Mouse (Mus musculus): ENCODE data around the gene Iqsec1.

Gene Iqsec1

GRCm38 (mm10) chr6:90941257-90941656 lies 47.2 kb downstream of the Iqsec1 start:
- H3K4me3 ChIP-seq (replicated peaks; ENCODE audit: low read length), result no peak overlapping the region
- no peaks in the 10 kb centered on the region for H3K9me3 ChIP-seq (ENCODE audit: low read length)
- H3K27me3 ChIP-seq (ENCODE audit: insufficient read depth, low read length), result no peaks in the 10 kb centered on the region
- 0 out of 2 replicates have a peak, but pooled peaks cover 4% of the 10 kb centered on the region for H3K4me1 ChIP-seq (replicated peaks; ENCODE audit: low read depth, low read length)
- no peaks in the 10 kb centered on the region for H3K36me3 ChIP-seq (ENCODE audit: insufficient read depth, low read length)
- no peak for TF ChIP-seq CTCF (conservative IDR thresholded peaks at IDR 0.05; ENCODE audit: low read length)
- no peak for TF ChIP-seq NANOG (IDR thresholded peaks at IDR 0.05; ENCODE audit: borderline replicate concordance, low read length)
- TF ChIP-seq POU5F1 (IDR thresholded peaks at IDR 0.05; ENCODE audit: borderline replicate concordance, low read length), result no peak

- no peaks in the 10 kb centered on the region for H3K9me3 ChIP-seq (ENCODE audit: low read length)
Measured at GRCm38 (mm10) chr6:90933656-90934055, 54.8 kb downstream of the Iqsec1 start.

GRCm38 (mm10) chr6:90928806-90929205 lies 59.7 kb downstream of the Iqsec1 start:
- no peak for TF ChIP-seq CTCF (conservative IDR thresholded peaks at IDR 0.05; ENCODE audit: low read length)
- no peak for TF ChIP-seq NANOG (IDR thresholded peaks at IDR 0.05; ENCODE audit: borderline replicate concordance, low read length)
- TF ChIP-seq POU5F1 (IDR thresholded peaks at IDR 0.05; ENCODE audit: borderline replicate concordance, low read length), result no peak
- Histone ChIP-seq H3K4me1 (replicated peaks; ENCODE audit: low read depth, low read length) (no peaks in the 10 kb centered on the region), H3K4me3 (replicated peaks; ENCODE audit: low read length) (no peak overlapping the region), H3K9me3 (ENCODE audit: low read length) (no peaks in the 10 kb centered on the region), H3K36me3 (ENCODE audit: insufficient read depth, low read length) (no peaks in the 10 kb centered on the region), H3K27me3 (ENCODE audit: insufficient read depth, low read length) (no peaks in the 10 kb centered on the region)

More at GRCm38 (mm10) chr6:90933656-90934055, 54.8 kb downstream of the Iqsec1 start:
- Histone ChIP-seq H3K36me3 (ENCODE audit: insufficient read depth, low read length) (no peaks in the 10 kb centered on the region), H3K4me3 (replicated peaks; ENCODE audit: low read length) (no peak overlapping the region), H3K4me1 (replicated peaks; ENCODE audit: low read depth, low read length) (no peaks in the 10 kb centered on the region), H3K27me3 (ENCODE audit: insufficient read depth, low read length) (no peaks in the 10 kb centered on the region)
- TF ChIP-seq NANOG (IDR thresholded peaks at IDR 0.05; ENCODE audit: borderline replicate concordance, low read length), result no peak
- TF ChIP-seq POU5F1 (IDR thresholded peaks at IDR 0.05; ENCODE audit: borderline replicate concordance, low read length), result no peak
- no peak for TF ChIP-seq CTCF (conservative IDR thresholded peaks at IDR 0.05; ENCODE audit: low read length)

- Histone ChIP-seq H3K4me1 (replicated peaks; ENCODE audit: low read depth, low read length) (0 out of 2 replicates have a peak, but pooled peaks cover 3% of the 10 kb centered on the region), H3K9me3 (ENCODE audit: low read length) (no peaks in the 10 kb centered on the region), H3K4me3 (replicated peaks; ENCODE audit: low read length) (no peak overlapping the region), H3K36me3 (ENCODE audit: insufficient read depth, low read length) (no peaks in the 10 kb centered on the region), H3K27me3 (ENCODE audit: insufficient read depth, low read length) (no peaks in the 10 kb centered on the region)
- no peak for TF ChIP-seq CTCF (conservative IDR thresholded peaks at IDR 0.05; ENCODE audit: low read length)
- no peak for TF ChIP-seq NANOG (IDR thresholded peaks at IDR 0.05; ENCODE audit: borderline replicate concordance, low read length)
- TF ChIP-seq POU5F1 (IDR thresholded peaks at IDR 0.05; ENCODE audit: borderline replicate concordance, low read length), result no peak
Measured at GRCm38 (mm10) chr6:90925472-90925871, 63.0 kb downstream of the Iqsec1 start.

GRCm38 (mm10) chr6:90924796-90925195 lies 63.7 kb downstream of the Iqsec1 start:
- H3K36me3 ChIP-seq (ENCODE audit: insufficient read depth, low read length), result no peaks in the 10 kb centered on the region
- H3K9me3 ChIP-seq (ENCODE audit: low read length), result no peaks in the 10 kb centered on the region
- no peak overlapping the region for H3K4me3 ChIP-seq (replicated peaks; ENCODE audit: low read length)
- 0 out of 2 replicates have a peak, but pooled peaks cover 3% of the 10 kb centered on the region for H3K4me1 ChIP-seq (replicated peaks; ENCODE audit: low read depth, low read length)
- TF ChIP-seq POU5F1 (IDR thresholded peaks at IDR 0.05; ENCODE audit: borderline replicate concordance, low read length) (no peak), NANOG (IDR thresholded peaks at IDR 0.05; ENCODE audit: borderline replicate concordance, low read length) (no peak), CTCF (conservative IDR thresholded peaks at IDR 0.05; ENCODE audit: low read length) (no peak)
- no peaks in the 10 kb centered on the region for H3K27me3 ChIP-seq (ENCODE audit: insufficient read depth, low read length)

- H3K36me3 ChIP-seq (ENCODE audit: insufficient read depth, low read length), result no peaks in the 10 kb centered on the region
- no peaks in the 10 kb centered on the region for H3K27me3 ChIP-seq (ENCODE audit: insufficient read depth, low read length)
- no peak overlapping the region for H3K4me3 ChIP-seq (replicated peaks; ENCODE audit: low read length)
- TF ChIP-seq NANOG (IDR thresholded peaks at IDR 0.05; ENCODE audit: borderline replicate concordance, low read length) (no peak), CTCF (conservative IDR thresholded peaks at IDR 0.05; ENCODE audit: low read length) (no peak), POU5F1 (IDR thresholded peaks at IDR 0.05; ENCODE audit: borderline replicate concordance, low read length) (no peak)
- 0 out of 2 replicates have a peak, but pooled peaks cover 3% of the 10 kb centered on the region for H3K4me1 ChIP-seq (replicated peaks; ENCODE audit: low read depth, low read length)
- no peaks in the 10 kb centered on the region for H3K9me3 ChIP-seq (ENCODE audit: low read length)
Measured at GRCm38 (mm10) chr6:90924379-90924778, 64.1 kb downstream of the Iqsec1 start.

GRCm38 (mm10) chr6:90921259-90921946 lies 67.1 kb downstream of the Iqsec1 start:
- Histone ChIP-seq H3K9me3 (ENCODE audit: low read length) (no peaks in the 10 kb centered on the region), H3K4me3 (replicated peaks; ENCODE audit: low read length) (no peak overlapping the region), H3K36me3 (ENCODE audit: insufficient read depth, low read length) (no peaks in the 10 kb centered on the region), H3K4me1 (replicated peaks; ENCODE audit: low read depth, low read length) (0 out of 2 replicates have a peak, but pooled peaks cover 3% of the 10 kb centered on the region), H3K27me3 (ENCODE audit: insufficient read depth, low read length) (no peaks in the 10 kb centered on the region)
- TF ChIP-seq POU5F1 (IDR thresholded peaks at IDR 0.05; ENCODE audit: borderline replicate concordance, low read length), result no peak
- no peak for TF ChIP-seq NANOG (IDR thresholded peaks at IDR 0.05; ENCODE audit: borderline replicate concordance, low read length)
- TF ChIP-seq CTCF (conservative IDR thresholded peaks at IDR 0.05; ENCODE audit: low read length), result no peak

- TF ChIP-seq CTCF (conservative IDR thresholded peaks at IDR 0.05; ENCODE audit: low read length), result no peak
- no peak for TF ChIP-seq POU5F1 (IDR thresholded peaks at IDR 0.05; ENCODE audit: borderline replicate concordance, low read length)
- TF ChIP-seq NANOG (IDR thresholded peaks at IDR 0.05; ENCODE audit: borderline replicate concordance, low read length), result no peak
- Histone ChIP-seq H3K27me3 (ENCODE audit: insufficient read depth, low read length) (no peaks in the 10 kb centered on the region), H3K9me3 (ENCODE audit: low read length) (no peaks in the 10 kb centered on the region), H3K4me3 (replicated peaks; ENCODE audit: low read length) (no peak overlapping the region), H3K36me3 (ENCODE audit: insufficient read depth, low read length) (no peaks in the 10 kb centered on the region), H3K4me1 (replicated peaks; ENCODE audit: low read depth, low read length) (0 out of 2 replicates have a peak, but pooled peaks cover 3% of the 10 kb centered on the region)
Measured at GRCm38 (mm10) chr6:90920510-90921220, 67.8 kb downstream of the Iqsec1 start.
